Mouse (Mus musculus) brain, embryonic 14.5 days (tissue): Measurements from ENCODE around the gene Tmem269.

Source experiments
- CTCF ChIP-seq: fragments of 200-500 bp; IDR thresholded peaks from 2 replicates; pipeline ENCODE4 v1.5.1; 2012; ENCODE audit warnings: inconsistent platforms, mild to moderate bottlenecking, moderate library complexity, borderline replicate concordance; ENCODE audit not compliant: insufficient read depth, insufficient read length; ENCODE audit errors: extremely low read depth
- POLR2A ChIP-seq: fragments of 200-500 bp; IDR thresholded peaks from 2 replicates; pipeline ENCODE4 v1.6.1; 2012; ENCODE audit warnings: mild to moderate bottlenecking, inconsistent platforms, borderline replicate concordance; ENCODE audit not compliant: poor library complexity, insufficient read depth, insufficient read length, severe bottlenecking; ENCODE audit errors: extremely low read depth

- TF ChIP-seq POLR2A, result no peak
- no peak for TF ChIP-seq CTCF
These were observed 16.3 kb upstream of the Tmem269 start for GRCm38 (mm10) chr4:119234348-119234747.
